Mouse (Mus musculus) kidney, adult 2 months (tissue): ENCODE measurements around the gene Rpl13a.

Source experiments
- CTCF ChIP-seq: fragments of 200-500 bp; conservative IDR thresholded peaks from 2 replicates; pipeline ENCODE4 v1.5.1; 2011; ENCODE audit warnings: low read depth, mild to moderate bottlenecking, control low read depth, low read length, moderate library complexity, mixed read lengths; ENCODE audit not compliant: insufficient read depth, insufficient read length
- POLR2A ChIP-seq: fragments of 200-500 bp; IDR thresholded peaks from one replicate; pipeline ENCODE4 v1.6.1; 2011; ENCODE audit warnings: low read depth, low read length, control low read depth

- no peak for TF ChIP-seq CTCF
- TF ChIP-seq POLR2A: no peak
These were observed 6.6 kb downstream of the Rpl13a start for GRCm38 (mm10) chr7:45121966-45122365.
